Mouse (Mus musculus): ENCODE measurements around the gene Gpat3. TPM values are rescaled to one million over a fixed set of nuclear protein-coding genes. Genes with fewer than 3 reads are reported as not detected.
A peak's percentile ranks its signal among the peaks of the same experiment; 100 is the strongest.

Gpat3 gene
- total RNA-seq, 2 experiments from 2014 or later, result 36.5 to 37.9 TPM

DNA sequence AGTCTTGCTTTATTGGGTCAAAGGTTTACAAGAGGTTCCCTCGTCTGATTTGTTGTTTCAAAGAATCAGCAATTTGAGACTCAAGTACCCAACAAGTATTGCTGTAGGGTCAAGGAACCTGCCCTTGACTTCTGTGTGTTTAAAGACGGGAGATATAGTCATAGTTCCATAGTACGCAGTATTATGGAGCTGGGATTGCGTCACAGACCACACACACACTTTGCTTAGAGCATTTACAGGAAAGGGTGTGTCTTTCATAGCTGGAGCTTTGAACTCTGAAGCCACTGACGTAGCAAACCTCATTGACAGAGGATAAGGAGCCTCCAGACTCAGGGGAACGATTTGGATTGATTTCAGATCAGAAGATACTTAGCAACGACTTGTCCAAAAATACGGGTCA lies 70.9 kb downstream of the Gpat3 start:
- no peak for DNase-seq

DNA sequence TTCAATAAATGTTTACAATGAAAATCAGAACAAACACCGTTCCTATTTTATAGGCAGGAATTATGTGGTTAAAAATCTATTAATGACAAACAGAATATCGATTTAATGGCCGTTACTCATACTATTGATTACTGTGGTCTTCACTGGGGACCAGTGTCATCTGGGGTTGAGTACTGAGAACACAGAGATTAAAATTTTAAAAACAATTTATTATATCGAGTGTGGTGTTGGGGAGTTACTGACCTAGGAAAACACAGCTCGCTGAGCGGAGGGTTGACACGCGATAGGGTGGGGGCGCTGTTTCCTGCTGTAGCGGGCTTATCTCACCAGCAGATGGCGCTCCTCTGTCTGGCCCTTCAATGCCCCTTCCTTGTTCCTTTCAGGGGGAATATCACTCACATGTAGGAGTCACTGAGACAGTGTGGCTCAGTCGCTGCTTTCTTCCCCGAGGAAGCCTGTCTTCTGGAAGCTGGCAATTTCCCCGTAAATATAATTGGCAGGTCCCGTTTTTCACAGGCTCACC lies 71.8 kb downstream of the Gpat3 start:
- DNase-seq, result peak; percentile 84

DNA sequence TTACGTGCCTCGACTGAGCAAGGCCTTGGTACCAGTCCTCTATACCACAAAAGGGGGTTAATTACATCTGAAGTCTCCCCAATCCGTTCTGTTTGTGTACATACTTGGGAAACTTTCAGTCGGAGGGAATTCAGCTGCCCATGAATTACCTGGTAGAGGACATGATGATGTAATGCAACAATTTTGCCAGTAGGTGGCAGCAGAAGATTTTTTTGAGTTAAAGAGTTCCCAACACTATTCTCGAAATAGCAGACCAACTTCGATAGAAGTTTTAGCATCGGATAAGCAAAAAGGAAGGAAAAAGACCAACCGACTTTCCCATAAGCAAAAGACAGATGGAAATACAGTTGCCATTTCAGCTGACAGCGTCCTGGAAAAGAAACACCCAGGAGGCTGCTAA lies 73.6 kb downstream of the Gpat3 start:
- DNase-seq, result peak; percentile 66

DNA sequence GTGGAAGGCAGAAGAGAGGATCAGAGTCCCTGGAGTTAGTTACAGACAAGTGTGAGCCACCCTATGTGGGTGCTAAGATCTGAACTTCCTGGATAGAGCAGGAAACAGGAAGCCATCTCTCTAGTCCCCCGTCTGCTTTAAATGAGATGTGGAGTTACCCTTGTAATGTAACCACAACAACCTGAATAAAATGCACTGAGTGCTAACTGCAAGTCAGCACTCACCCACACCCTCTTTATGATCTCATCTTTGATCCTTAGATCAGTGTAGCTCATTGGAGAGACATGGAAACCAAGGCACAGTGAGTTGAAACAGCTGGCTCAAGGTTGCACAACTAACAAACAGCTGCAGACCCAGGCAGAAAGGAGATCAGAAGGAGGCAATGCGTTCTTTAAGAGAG lies 84.2 kb downstream of the Gpat3 start:
- DNase-seq, result no peak

DNA sequence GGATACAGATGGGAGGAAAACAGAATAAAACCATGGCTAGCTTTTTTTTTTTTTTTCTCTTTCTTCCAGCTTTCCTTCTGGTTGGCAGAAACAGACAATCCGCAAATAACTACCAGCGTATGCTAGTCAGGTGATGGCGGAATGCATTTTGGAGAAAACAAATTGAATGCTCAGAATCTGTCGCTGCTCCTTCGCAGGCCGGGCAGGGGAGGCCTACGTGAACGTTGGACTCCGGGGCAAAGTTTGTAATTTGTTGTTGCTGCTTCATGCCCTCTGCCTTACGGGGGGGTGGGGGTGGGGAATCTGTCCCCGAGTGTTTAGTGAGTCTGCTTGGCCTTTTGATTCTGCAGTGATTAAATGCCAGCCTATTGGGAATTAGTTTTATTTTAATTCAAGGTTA lies 98.2 kb downstream of the Gpat3 start:
- no peak for DNase-seq

DNA sequence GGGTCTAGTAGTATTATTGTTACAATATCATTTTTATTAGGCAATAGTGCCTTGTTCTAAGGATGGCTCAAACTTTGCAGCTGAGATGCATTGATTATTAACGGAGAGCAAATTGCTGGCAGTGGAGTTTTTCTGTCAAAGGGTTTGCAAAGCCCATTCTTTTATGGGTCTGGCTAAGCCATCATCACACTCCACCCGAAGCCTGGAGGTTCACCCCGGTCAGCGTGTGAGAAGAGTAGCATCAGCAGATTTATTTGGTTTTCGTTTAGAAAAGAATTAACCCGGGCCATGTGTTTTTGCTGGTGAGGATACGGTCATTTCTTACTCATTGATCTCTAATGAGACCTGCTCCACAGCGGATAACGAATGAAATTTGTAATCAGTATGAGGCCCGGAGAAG lies 99.8 kb downstream of the Gpat3 start:
- DNase-seq, result no peak

Other genes starting within 250 kb of the Gpat3 start
- 10 to 100 TPM; 62.4 to 63.6 TPM for gene Coq2, start 170.6 kb upstream of the Gpat3 start, total RNA-seq (2021)
- gene Hpse, start 126.0 kb upstream of the Gpat3 start, total RNA-seq (2021), result under 1 TPM; 0.69 to 0.70 TPM
- gene Helq, start 47.1 kb upstream of the Gpat3 start, total RNA-seq (2021), result 1 to 10 TPM; 6.8 to 8.1 TPM
- gene Mrps18c, start 47.1 kb upstream of the Gpat3 start, total RNA-seq (2021), result 10 to 100 TPM; 83.1 to 91.2 TPM
- 10 to 100 TPM; 17.5 to 22.1 TPM for gene Abraxas1, start 24.7 kb upstream of the Gpat3 start, total RNA-seq (2021)

Measured in heart, postnatal 4 days (tissue).